Mouse (Mus musculus): ENCODE data around the gene Nexn. TPM values are rescaled to one million over a fixed set of nuclear protein-coding genes. Genes with fewer than 3 reads are reported as not detected.
"Not testable (repeated sequence)": the region's sequence is repeated elsewhere in the genome, so short reads cannot be mapped to it uniquely, and the experiment has no call there.

Nexn gene
- polyA plus RNA-seq, 1 experiment from 2014 or later, result 4.3 TPM

- Histone ChIP-seq H3K4me3 (ENCODE audit: low read depth, low read length) (no peak overlapping the region), H3K9me3 (ENCODE audit: control insufficient read depth, low read length) (no peaks in the 10 kb centered on the region), H3K27ac (ENCODE audit: low read depth, low read length) (no peak overlapping the region), H3K9ac (ENCODE audit: low read length) (no peak overlapping the region), H3K27me3 (ENCODE audit: control insufficient read depth, insufficient read depth, low read length) (peaks cover 18% of the 10 kb centered on the region), H3K36me3 (ENCODE audit: control insufficient read depth, insufficient read depth, low read length) (no peaks in the 10 kb centered on the region), H3K4me2 (ENCODE audit: low read depth, low read length, severe bottlenecking) (no peak overlapping the region), H3K4me1 (replicated peaks; ENCODE audit: control insufficient read depth, insufficient read depth, low read length) (peaks cover 16% of the 10 kb centered on the region)
- ATAC-seq (replicated peaks; ENCODE audit: low FRiP score) (no peak), DNase-seq (ENCODE audit: low spot score) (no peak)
- WGBS, result 58% methylated on average over 8 of the region's 8 CpGs
Observed at GRCm38 (mm10) chr3:152261436-152261835, 4.7 kb downstream of the Nexn start.

DNA sequence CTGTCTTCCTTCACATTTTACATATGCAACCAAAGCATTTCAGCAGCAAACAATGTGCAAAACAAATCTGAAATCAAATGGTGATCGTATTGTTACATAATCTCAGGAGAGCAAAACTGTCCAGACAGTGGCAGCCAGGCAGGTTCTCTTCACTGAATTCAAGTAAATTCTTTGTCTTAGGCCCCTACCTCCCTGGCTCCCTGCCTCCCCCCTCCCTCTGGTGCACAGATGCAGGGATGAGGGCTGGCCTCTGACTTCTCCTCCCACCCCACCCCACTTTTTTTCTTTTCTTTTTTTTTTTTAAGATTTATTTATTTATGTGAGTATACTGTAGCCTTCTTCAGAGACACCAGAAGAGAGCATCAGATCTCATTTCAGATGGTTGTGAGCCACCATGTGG is 5.8 kb downstream of the Nexn start:
- WGBS, result 91% methylated on average over 1 of the region's 1 CpGs
- Histone ChIP-seq H3K27me3 (ENCODE audit: control insufficient read depth, insufficient read depth, low read length) (peaks cover 14% of the 10 kb centered on the region), H3K4me3 (ENCODE audit: low read depth, low read length) (no peak overlapping the region), H3K4me2 (ENCODE audit: low read depth, low read length, severe bottlenecking) (no peak overlapping the region), H3K9me3 (ENCODE audit: control insufficient read depth, low read length) (no peaks in the 10 kb centered on the region), H3K27ac (ENCODE audit: low read depth, low read length) (no peak overlapping the region), H3K4me1 (replicated peaks; ENCODE audit: control insufficient read depth, insufficient read depth, low read length) (peaks cover 11% of the 10 kb centered on the region), H3K36me3 (ENCODE audit: control insufficient read depth, insufficient read depth, low read length) (no peaks in the 10 kb centered on the region), H3K9ac (ENCODE audit: low read length) (no peak overlapping the region)
- ATAC-seq (replicated peaks; ENCODE audit: low FRiP score), result no peak
- no peak for DNase-seq (ENCODE audit: low spot score)

DNA sequence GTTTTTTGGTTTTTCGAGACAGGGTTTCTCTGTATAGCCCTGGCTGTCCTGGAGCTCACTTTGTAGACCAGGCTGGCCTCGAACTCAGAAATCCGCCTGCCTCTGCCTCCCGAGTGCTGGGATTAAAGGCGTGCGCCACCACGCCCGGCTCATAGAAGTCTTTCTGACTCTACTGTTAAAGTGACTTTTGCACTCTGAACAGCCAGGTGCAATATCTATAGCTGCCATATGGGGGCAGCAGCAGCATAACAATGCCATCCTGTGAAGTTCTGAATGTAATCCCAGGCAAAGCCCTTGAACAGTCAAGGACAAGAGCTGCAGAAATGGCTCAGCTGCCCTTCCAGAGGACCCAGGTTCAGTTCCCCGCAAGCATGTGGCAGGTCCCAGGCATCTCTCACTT is 6.7 kb downstream of the Nexn start:
- not testable (repeated sequence) for H3K9ac ChIP-seq (ENCODE audit: low read length); H3K4me2 ChIP-seq (ENCODE audit: low read depth, low read length, severe bottlenecking); H3K9me3 ChIP-seq (ENCODE audit: control insufficient read depth, low read length); H3K36me3 ChIP-seq (ENCODE audit: control insufficient read depth, insufficient read depth, low read length); H3K27me3 ChIP-seq (ENCODE audit: control insufficient read depth, insufficient read depth, low read length); H3K4me1 ChIP-seq (replicated peaks; ENCODE audit: control insufficient read depth, insufficient read depth, low read length); H3K4me3 ChIP-seq (ENCODE audit: low read depth, low read length); H3K27ac ChIP-seq (ENCODE audit: low read depth, low read length)
- ATAC-seq (replicated peaks; ENCODE audit: low FRiP score) (peak; percentile 71), DNase-seq (ENCODE audit: low spot score) (peak; percentile 82)
- 41% methylated on average over 7 of the region's 9 CpGs for WGBS

GRCm38 (mm10) chr3:152257528-152257927 is 8.6 kb downstream of the Nexn start:
- ATAC-seq (replicated peaks; ENCODE audit: low FRiP score), result no peak
- 95% methylated on average over 3 of the region's 3 CpGs for WGBS
- no peak for DNase-seq (ENCODE audit: low spot score)

GRCm38 (mm10) chr3:152250487-152250886 is 15.7 kb downstream of the Nexn start:
- Histone ChIP-seq H3K4me1 (replicated peaks; ENCODE audit: control insufficient read depth, insufficient read depth, low read length) (no peaks in the 10 kb centered on the region), H3K27ac (ENCODE audit: low read depth, low read length) (no peak overlapping the region), H3K9me3 (ENCODE audit: control insufficient read depth, low read length) (no peaks in the 10 kb centered on the region), H3K4me3 (ENCODE audit: low read depth, low read length) (no peak overlapping the region), H3K36me3 (ENCODE audit: control insufficient read depth, insufficient read depth, low read length) (no peaks in the 10 kb centered on the region), H3K4me2 (ENCODE audit: low read depth, low read length, severe bottlenecking) (no peak overlapping the region), H3K27me3 (ENCODE audit: control insufficient read depth, insufficient read depth, low read length) (no peaks in the 10 kb centered on the region), H3K9ac (ENCODE audit: low read length) (no peak overlapping the region)
- 90% methylated on average over 1 of the region's 1 CpGs for WGBS
- no peak for DNase-seq (ENCODE audit: low spot score)
- ATAC-seq (replicated peaks; ENCODE audit: low FRiP score), result no peak

More at GRCm38 (mm10) chr3:152257528-152257927, 8.6 kb downstream of the Nexn start:
- no peaks in the 10 kb centered on the region for H3K36me3 ChIP-seq (ENCODE audit: control insufficient read depth, insufficient read depth, low read length)
- H3K27me3 ChIP-seq (ENCODE audit: control insufficient read depth, insufficient read depth, low read length), result no peaks in the 10 kb centered on the region; the same call in 1 of the 2 replicates
- H3K27ac ChIP-seq (ENCODE audit: low read depth, low read length), result no peak overlapping the region
- H3K4me3 ChIP-seq (ENCODE audit: low read depth, low read length), result no peak overlapping the region
- H3K4me1 ChIP-seq (replicated peaks; ENCODE audit: control insufficient read depth, insufficient read depth, low read length), result peaks cover 7% of the 10 kb centered on the region; the same call in 1 of the 2 replicates
- no peak overlapping the region for H3K4me2 ChIP-seq (ENCODE audit: low read depth, low read length, severe bottlenecking)
- no peak overlapping the region for H3K9ac ChIP-seq (ENCODE audit: low read length)
- H3K9me3 ChIP-seq (ENCODE audit: control insufficient read depth, low read length), result no peaks in the 10 kb centered on the region

GRCm38 (mm10) chr3:152247708-152248107 is 18.4 kb downstream of the Nexn start:
- Histone ChIP-seq H3K4me3 (ENCODE audit: low read depth, low read length) (no peak overlapping the region), H3K9me3 (ENCODE audit: control insufficient read depth, low read length) (no peaks in the 10 kb centered on the region), H3K27ac (ENCODE audit: low read depth, low read length) (no peak overlapping the region), H3K4me2 (ENCODE audit: low read depth, low read length, severe bottlenecking) (no peak overlapping the region), H3K27me3 (ENCODE audit: control insufficient read depth, insufficient read depth, low read length) (no peaks in the 10 kb centered on the region), H3K4me1 (replicated peaks; ENCODE audit: control insufficient read depth, insufficient read depth, low read length) (no peaks in the 10 kb centered on the region), H3K36me3 (ENCODE audit: control insufficient read depth, insufficient read depth, low read length) (no peaks in the 10 kb centered on the region), H3K9ac (ENCODE audit: low read length) (no peak overlapping the region)
- 90% methylated on average over 12 of the region's 12 CpGs for WGBS
- ATAC-seq (replicated peaks; ENCODE audit: low FRiP score) (no peak), DNase-seq (ENCODE audit: low spot score) (no peak)

DNA sequence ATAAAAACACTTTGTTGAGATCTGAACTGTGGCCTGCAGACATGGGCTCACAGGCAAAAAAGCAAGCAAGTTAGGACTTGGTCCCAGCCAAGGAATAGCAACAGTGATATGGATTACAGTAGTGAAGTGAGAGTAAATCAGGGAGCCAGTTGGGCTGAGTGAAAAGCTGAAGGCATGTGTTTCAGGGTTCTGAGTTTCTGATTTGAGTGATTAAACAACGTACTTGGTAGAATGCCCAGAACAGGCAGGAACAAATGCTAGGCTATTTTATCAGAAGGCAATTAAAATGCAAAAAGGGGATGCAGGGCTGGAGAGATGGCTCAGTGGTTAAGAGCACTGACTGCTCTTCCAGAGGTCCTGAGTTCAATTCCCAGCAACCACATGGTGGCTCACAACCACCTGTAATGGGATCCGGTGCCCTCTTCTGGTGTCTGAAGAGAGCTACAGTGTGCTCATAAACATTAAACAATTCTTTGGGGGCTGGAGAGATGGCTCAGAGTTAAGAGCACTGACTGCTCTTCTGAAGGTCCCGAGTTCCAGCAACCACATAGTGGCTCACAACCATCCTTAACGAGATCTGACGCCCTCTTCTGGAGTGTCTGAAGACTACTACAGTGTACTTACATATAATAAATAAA is 20.8 kb downstream of the Nexn start:
- H3K9me3 ChIP-seq (ENCODE audit: control insufficient read depth, low read length), result no peaks in the 10 kb centered on the region
- 77% methylated on average over 5 of the region's 5 CpGs for WGBS
- no peaks in the 10 kb centered on the region for H3K36me3 ChIP-seq (ENCODE audit: control insufficient read depth, insufficient read depth, low read length)
- no peaks in the 10 kb centered on the region for H3K27me3 ChIP-seq (ENCODE audit: control insufficient read depth, insufficient read depth, low read length)
- no peak overlapping the region for H3K27ac ChIP-seq (ENCODE audit: low read depth, low read length)
- H3K4me3 ChIP-seq (ENCODE audit: low read depth, low read length), result no peak overlapping the region
- no peak overlapping the region for H3K9ac ChIP-seq (ENCODE audit: low read length)
- no peaks in the 10 kb centered on the region for H3K4me1 ChIP-seq (replicated peaks; ENCODE audit: control insufficient read depth, insufficient read depth, low read length)
- DNase-seq (ENCODE audit: low spot score) (no peak), ATAC-seq (replicated peaks; ENCODE audit: low FRiP score) (0 out of 2 replicates have a peak, but pooled peaks have one; percentile 29)
- H3K4me2 ChIP-seq (ENCODE audit: low read depth, low read length, severe bottlenecking), result no peak overlapping the region

DNA sequence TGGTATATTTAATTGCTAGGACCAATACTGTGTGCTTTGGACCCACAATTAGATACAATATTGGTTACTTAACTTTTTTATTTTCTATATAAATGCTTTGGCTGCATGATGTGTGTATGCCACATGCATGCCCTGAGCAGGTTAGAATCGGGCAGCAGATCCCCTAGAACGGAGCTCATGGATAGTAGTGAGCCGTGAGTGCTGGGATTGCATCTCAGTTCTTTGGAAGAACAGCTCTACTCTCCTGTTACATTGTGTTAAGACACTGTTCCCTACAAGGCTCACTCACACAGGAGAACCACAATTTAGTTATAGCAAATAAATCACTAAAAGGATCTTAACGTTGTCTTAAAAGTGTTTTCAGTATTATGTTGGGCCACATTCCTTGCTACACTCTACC is 22.8 kb downstream of the Nexn start:
- no peaks in the 10 kb centered on the region for H3K9me3 ChIP-seq (ENCODE audit: control insufficient read depth, low read length)
- DNase-seq (ENCODE audit: low spot score) (no peak), ATAC-seq (replicated peaks; ENCODE audit: low FRiP score) (no peak)
- no peak overlapping the region for H3K9ac ChIP-seq (ENCODE audit: low read length)
- no peak overlapping the region for H3K4me3 ChIP-seq (ENCODE audit: low read depth, low read length)
- H3K36me3 ChIP-seq (ENCODE audit: control insufficient read depth, insufficient read depth, low read length), result no peaks in the 10 kb centered on the region; the same call in 1 of the 2 replicates
- no peak overlapping the region for H3K4me2 ChIP-seq (ENCODE audit: low read depth, low read length, severe bottlenecking)
- no peaks in the 10 kb centered on the region for H3K4me1 ChIP-seq (replicated peaks; ENCODE audit: control insufficient read depth, insufficient read depth, low read length)
- 79% methylated on average over 4 of the region's 4 CpGs for WGBS
- H3K27me3 ChIP-seq (ENCODE audit: control insufficient read depth, insufficient read depth, low read length), result no peaks in the 10 kb centered on the region
- no peak overlapping the region for H3K27ac ChIP-seq (ENCODE audit: low read depth, low read length)

- Histone ChIP-seq H3K9me3 (ENCODE audit: control insufficient read depth, low read length) (no peaks in the 10 kb centered on the region), H3K27me3 (ENCODE audit: control insufficient read depth, insufficient read depth, low read length) (no peaks in the 10 kb centered on the region), H3K36me3 (ENCODE audit: control insufficient read depth, insufficient read depth, low read length) (peaks cover 3% of the 10 kb centered on the region; the same call in 1 of the 2 replicates), H3K27ac (ENCODE audit: low read depth, low read length) (no peak overlapping the region), H3K9ac (ENCODE audit: low read length) (no peak overlapping the region), H3K4me3 (ENCODE audit: low read depth, low read length) (no peak overlapping the region), H3K4me2 (ENCODE audit: low read depth, low read length, severe bottlenecking) (no peak overlapping the region), H3K4me1 (replicated peaks; ENCODE audit: control insufficient read depth, insufficient read depth, low read length) (no peaks in the 10 kb centered on the region)
- WGBS, result 87% methylated on average over 3 of the region's 3 CpGs
- DNase-seq (ENCODE audit: low spot score), result no peak
- ATAC-seq (replicated peaks; ENCODE audit: low FRiP score), result no peak
Observed at GRCm38 (mm10) chr3:152241098-152241497, 25.1 kb downstream of the Nexn start.
